Mouse (Mus musculus): ENCODE measurements around the gene Tle2.
A peak's percentile ranks its signal among the peaks of the same experiment; 100 is the strongest.

- TF ChIP-seq POLR2A (IDR thresholded peaks at IDR 0.05; ENCODE audit: control insufficient read depth, extremely low read depth, insufficient read depth, low read length, poor library complexity) (no peak), CTCF (IDR thresholded peaks at IDR 0.05; ENCODE audit: borderline replicate concordance, control insufficient read depth, extremely low read depth, insufficient read depth, low read length, poor library complexity) (peak; percentile 94)
Observed at GRCm38 (mm10) chr10:81526779-81527178, 47.6 kb upstream of the Tle2 start.
